Mouse (Mus musculus) liver, embryonic 14.5 days (tissue): ENCODE data around the gene Zfp617.

Source experiments
- CTCF ChIP-seq: IDR thresholded peaks from 2 replicates; pipeline ENCODE4 v1.5.1; 2016; ENCODE audit warnings: antibody characterized with exemption, low read depth, control low read depth
- EP300 ChIP-seq: IDR thresholded peaks from 2 replicates; pipeline ENCODE4 v1.6.1; 2016; ENCODE audit warnings: antibody characterized with exemption, low read depth

DNA sequence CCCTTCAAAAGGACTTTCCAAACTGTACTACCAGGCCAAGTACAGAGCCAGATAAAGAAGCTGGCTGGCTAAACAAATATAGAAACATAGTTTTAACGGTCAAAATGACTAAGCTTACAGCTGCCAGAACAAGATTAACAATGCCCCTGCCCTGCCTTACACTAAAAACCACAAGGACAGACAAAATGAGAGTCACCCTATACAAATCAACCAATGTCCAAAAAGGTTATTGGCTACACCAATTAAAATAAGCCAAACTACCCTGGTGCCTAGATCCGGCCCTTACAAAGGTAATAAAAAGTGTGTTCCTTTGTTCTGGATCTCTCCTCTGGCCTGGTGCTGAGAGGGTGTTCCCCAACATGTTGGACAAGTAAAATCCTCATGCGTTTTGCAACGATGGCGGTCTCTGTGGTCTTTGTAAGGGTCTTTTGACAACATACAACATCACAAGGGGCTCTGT lies 607 bp upstream of the Zfp617 start:
- TF ChIP-seq EP300: no peak
- no peak for TF ChIP-seq CTCF
